Mouse (Mus musculus): ENCODE results near the gene Zfyve28.

DNA sequence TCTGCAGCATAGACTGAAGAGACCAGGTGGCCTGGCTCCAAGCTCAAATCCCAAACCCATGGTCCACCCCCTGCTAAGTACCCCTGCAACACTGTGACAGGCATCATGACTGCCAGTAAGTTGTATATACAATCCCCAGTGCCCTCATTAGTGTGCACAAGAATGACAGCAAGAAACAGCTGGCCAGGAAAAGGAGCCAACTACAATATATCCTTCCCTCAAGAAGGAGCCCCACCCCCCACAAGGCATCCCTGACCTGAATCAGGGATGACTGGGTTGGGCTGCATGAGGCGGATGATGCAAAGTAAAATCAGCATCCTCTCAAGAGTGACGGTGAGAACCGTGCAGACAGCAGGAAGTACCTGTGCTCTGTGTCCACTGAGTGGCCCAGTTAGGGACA lies 38.2 kb downstream of the Zfyve28 start:
- TF ChIP-seq GATA1 (IDR thresholded peaks at IDR 0.05; ENCODE audit: low read length), result no peak
- TF ChIP-seq TAL1 (IDR thresholded peaks at IDR 0.05; ENCODE audit: low read length), result no peak
